ENCODE assay signal across 8 mouse cellular contexts in the genomic region with DNA sequence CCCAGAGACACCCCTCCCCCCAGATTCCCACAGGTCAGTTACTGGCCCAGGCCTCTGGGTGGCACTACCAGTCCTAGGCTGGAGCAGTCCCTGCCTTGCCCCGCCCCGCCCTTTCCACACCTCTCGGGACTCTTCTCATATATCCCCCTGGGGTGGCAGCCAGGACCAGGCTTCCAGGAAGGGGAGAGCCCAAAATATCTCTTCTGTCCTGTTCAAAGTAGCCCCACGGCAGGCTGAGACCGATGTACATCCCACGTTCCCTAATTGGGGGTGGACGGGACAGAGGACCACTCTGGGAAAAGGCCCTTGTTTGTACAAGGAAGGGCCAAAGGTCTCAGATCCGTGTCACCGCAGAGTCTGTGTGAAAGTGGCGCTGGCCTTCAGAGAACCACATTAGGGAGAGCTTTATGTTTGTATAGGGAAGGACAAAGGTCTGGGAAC. TPM values are rescaled to one million over a fixed set of nuclear protein-coding genes. Genes with fewer than 3 reads are reported as not detected.
A peak's percentile ranks its signal among the peaks of the same experiment; 100 is the strongest.
DNase-seq lines count a peak whose midpoint lies in the region; ATAC-seq and TF ChIP-seq lines count a peak whose summit lies in the region.

No protein-coding gene starts in this region.

- no peak overlapping the region for H3K4me3 ChIP-seq in forebrain, embryonic 12.5 days (replicated peaks)
- H3K4me3 ChIP-seq in forebrain, embryonic 15.5 days = no peak overlapping the region
- no peak overlapping the region for H3K4me3 ChIP-seq in forebrain, postnatal 0 days (ENCODE audit: low read depth, low read length)
- no peak overlapping the region for H3K4me3 ChIP-seq in kidney, embryonic 14.5 days (ENCODE audit: low read length)

- H3K4me2 ChIP-seq in forebrain, embryonic 12.5 days = 0 out of 2 replicates have a peak overlapping the region, but pooled peaks have one; percentile 6
- H3K4me2 ChIP-seq in forebrain, embryonic 15.5 days (replicated peaks) = no peak overlapping the region
- H3K4me2 ChIP-seq in forebrain, postnatal 0 days (ENCODE audit: low read depth) = no peak overlapping the region
- H3K4me2 ChIP-seq in kidney, embryonic 14.5 days (replicated peaks; ENCODE audit: low read depth, low read length) = peak overlapping the region; percentile 8; the same call in 1 of the 2 replicates

- H3K4me1 ChIP-seq in forebrain, embryonic 12.5 days = peaks cover 46% of the 10 kb centered on the region
- peaks cover 35% of the 10 kb centered on the region for H3K4me1 ChIP-seq in forebrain, embryonic 15.5 days
- H3K4me1 ChIP-seq in forebrain, postnatal 0 days (ENCODE audit: insufficient read depth) = no peaks in the 10 kb centered on the region
- peaks cover 19% of the 10 kb centered on the region for H3K4me1 ChIP-seq in kidney, embryonic 14.5 days (ENCODE audit: control insufficient read depth, insufficient read depth, low read length)

- DNase-seq in MN1 (ENCODE audit: low spot score) = peak; percentile 80
- DNase-seq in forebrain, postnatal 0 days = no peak
- DNase-seq in lung, postnatal 10 days = peak; percentile 64
- peak; percentile 91 for DNase-seq in yolk sac, embryonic 10.5 days (ENCODE audit: low spot score)
- DNase-seq in layer of hippocampus, adult 9-10 months (ENCODE audit: low spot score) = no peak

- 5% methylated on average over 10 of the region's 10 CpGs for WGBS in forebrain, embryonic 12.5 days
- 17% methylated on average over 10 of the region's 10 CpGs for whole genome bisulfite sequencing in forebrain, embryonic 15.5 days
- 14% methylated on average over 10 of the region's 10 CpGs for WGBS in forebrain, postnatal 0 days
- 7% methylated on average over 10 of the region's 10 CpGs for WGBS in kidney, embryonic 14.5 days

- peak; percentile 42 for TF ChIP-seq CTCF in forebrain, postnatal 0 days (IDR thresholded peaks at IDR 0.05; ENCODE audit: low read depth)

- H3K27me3 ChIP-seq in forebrain, embryonic 12.5 days = peaks cover 30% of the 10 kb centered on the region
- H3K27me3 ChIP-seq in forebrain, embryonic 15.5 days = peaks cover 7% of the 10 kb centered on the region; the same call in 1 of the 2 replicates
- peaks cover 9% of the 10 kb centered on the region for H3K27me3 ChIP-seq in forebrain, postnatal 0 days (ENCODE audit: insufficient read depth, low read length)
- no peaks in the 10 kb centered on the region for H3K27me3 ChIP-seq in kidney, embryonic 14.5 days (ENCODE audit: control insufficient read depth, insufficient read depth, low read length)

- ATAC-seq in forebrain, embryonic 12.5 days (ENCODE audit: low FRiP score) = peak; percentile 53; the same call in 1 of the 2 replicates
- no peak for ATAC-seq in forebrain, embryonic 15.5 days (replicated peaks)
- no peak for ATAC-seq in forebrain, postnatal 0 days
- ATAC-seq in kidney, embryonic 14.5 days (ENCODE audit: low FRiP score, low TSS enrichment) = peak; percentile 73; the same call in 1 of the 2 replicates

- no peak overlapping the region for H3K27ac ChIP-seq in forebrain, embryonic 12.5 days
- H3K27ac ChIP-seq in forebrain, embryonic 15.5 days (replicated peaks) = no peak overlapping the region
- no peak overlapping the region for H3K27ac ChIP-seq in forebrain, postnatal 0 days (ENCODE audit: low read depth, low read length)
- H3K27ac ChIP-seq in kidney, embryonic 14.5 days (ENCODE audit: low read depth, low read length) = peak overlapping the region; percentile 48; the same call in 1 of the 2 replicates

- peak overlapping the region; percentile 21; the same call in 1 of the 2 replicates for H3K9ac ChIP-seq in forebrain, embryonic 12.5 days
- H3K9ac ChIP-seq in forebrain, embryonic 15.5 days (replicated peaks) = no peak overlapping the region
- H3K9ac ChIP-seq in forebrain, postnatal 0 days = no peak overlapping the region
- H3K9ac ChIP-seq in kidney, embryonic 14.5 days (ENCODE audit: low read depth, low read length) = peak overlapping the region; percentile 32; the same call in 1 of the 2 replicates

- no peaks in the 10 kb centered on the region for H3K36me3 ChIP-seq in forebrain, embryonic 12.5 days (replicated peaks)
- no peaks in the 10 kb centered on the region for H3K36me3 ChIP-seq in forebrain, embryonic 15.5 days
- no peaks in the 10 kb centered on the region for H3K36me3 ChIP-seq in forebrain, postnatal 0 days (ENCODE audit: insufficient read depth)
- no peaks in the 10 kb centered on the region for H3K36me3 ChIP-seq in kidney, embryonic 14.5 days (ENCODE audit: control insufficient read depth, insufficient read depth, low read length)

- H3K9me3 ChIP-seq in forebrain, embryonic 12.5 days = no peaks in the 10 kb centered on the region
- H3K9me3 ChIP-seq in forebrain, embryonic 15.5 days = no peaks in the 10 kb centered on the region
- no peaks in the 10 kb centered on the region for H3K9me3 ChIP-seq in forebrain, postnatal 0 days (ENCODE audit: low read length)
- H3K9me3 ChIP-seq in kidney, embryonic 14.5 days (ENCODE audit: control insufficient read depth, low read length) = no peaks in the 10 kb centered on the region

RNA-seq across cellular contexts. Expression of a gene that starts 16.2 kb away (rescaled TPM):
- 143 and 148 TPM in 2 replicates for polyA plus RNA-seq in forebrain, embryonic 12.5 days (2016; fragmentation: Nextera tagmentation; extraction: Ambion mirVana)
- polyA plus RNA-seq in forebrain, embryonic 15.5 days (2015; fragmentation: Nextera tagmentation; extraction: Ambion mirVana) = 29.7 and 48.5 TPM in 2 replicates
- 16.5 and 35.8 TPM in 2 replicates for total RNA-seq in forebrain, postnatal 0 days (2014; rRNA removed)
- 12.6 and 18.8 TPM in 2 replicates for polyA plus RNA-seq in forebrain, postnatal 0 days (2015; fragmentation: Nextera tagmentation; extraction: Ambion mirVana)
- polyA plus RNA-seq in kidney, embryonic 14.5 days (2014; fragmentation: Nextera tagmentation; extraction: Ambion mirVana) = 51.1 and 52.4 TPM in 2 replicates

Comparison
In these comparisons a context has a peak if more than half of its experiments do, and no peak if none do; other contexts are left out.
1. ATAC-seq: peak in forebrain, embryonic 12.5 days (single experiment) and kidney, embryonic 14.5 days (single experiment); none in forebrain, embryonic 15.5 days (single experiment) and forebrain, postnatal 0 days (single experiment).
2. H3K4me2 ChIP-seq: peak in forebrain, embryonic 12.5 days (single experiment) and kidney, embryonic 14.5 days (single experiment); none in forebrain, embryonic 15.5 days (single experiment) and forebrain, postnatal 0 days (single experiment).
3. H3K9ac ChIP-seq: peak in forebrain, embryonic 12.5 days (single experiment) and kidney, embryonic 14.5 days (single experiment); none in forebrain, embryonic 15.5 days (single experiment) and forebrain, postnatal 0 days (single experiment).
4. DNase-seq: peak in MN1 (single experiment), lung, postnatal 10 days (single experiment) and yolk sac, embryonic 10.5 days (single experiment); none in forebrain, postnatal 0 days (single experiment) and layer of hippocampus, adult 9-10 months (single experiment).